Mouse (Mus musculus): ENCODE measurements at regions not wholly inside any gene's neighbourhood (a gene's known extent, or its start where the extent isn't known, plus 50 kb on each side); places are given as distances from the start of the nearest gene placed in this dataset.

DNA sequence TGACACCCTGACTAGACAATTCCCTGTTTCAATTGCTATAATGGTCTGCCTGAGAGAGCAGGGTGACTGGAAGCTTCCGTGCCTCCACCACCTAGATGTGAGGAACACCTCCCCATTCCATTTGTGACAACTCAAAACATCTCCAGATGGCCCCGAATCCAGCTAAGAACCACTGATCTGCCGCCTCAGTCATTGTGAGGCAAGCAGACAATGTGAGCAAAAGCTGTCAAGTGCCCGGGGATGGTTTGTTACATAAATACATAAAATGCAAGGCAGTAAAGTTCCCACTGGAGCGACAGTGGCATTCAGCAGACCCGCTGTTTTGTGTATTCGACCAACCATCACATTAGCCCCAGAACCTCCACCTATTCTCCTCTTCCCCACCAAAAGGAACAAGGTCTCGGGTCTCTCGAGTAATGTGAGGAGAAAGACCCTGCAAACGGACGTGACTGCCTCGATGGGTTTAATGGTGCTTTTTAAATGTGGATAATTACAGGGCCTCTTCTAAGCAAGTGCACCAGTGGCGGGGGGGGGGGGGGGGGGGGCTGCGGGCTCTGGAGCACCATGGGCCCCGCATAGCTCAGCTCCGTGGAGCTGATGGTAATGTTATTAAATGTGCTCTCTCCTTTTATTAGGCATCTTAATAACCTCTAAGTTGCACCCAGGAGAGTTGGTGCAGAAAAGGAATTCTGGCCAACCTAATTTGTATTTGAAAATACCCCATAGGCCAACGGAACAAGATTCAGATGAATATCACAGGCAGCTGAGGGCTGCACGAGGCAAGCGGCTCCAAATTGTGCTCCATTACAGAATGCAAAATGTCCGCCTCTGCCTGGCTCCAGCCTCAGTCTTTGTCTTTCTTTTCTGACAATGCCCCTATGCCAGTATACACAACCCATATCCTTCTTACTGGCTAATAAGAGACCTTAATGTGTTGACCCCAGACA lies 360.6 kb upstream of the Clint1 start:
- WGBS = 80% methylated on average over 20 of the region's 20 CpGs
- Histone ChIP-seq H3K9me3 (no peaks in the 10 kb centered on the region), H3K36me3 (replicated peaks) (no peaks in the 10 kb centered on the region), H3K4me1 (peaks cover 11% of the 10 kb centered on the region), H3K27me3 (ENCODE audit: poor library complexity, severe bottlenecking) (no peaks in the 10 kb centered on the region), H3K27ac (no peak overlapping the region), H3K4me3 (no peak overlapping the region)
- DNase-seq (ENCODE audit: extremely low spot score, low spot score) = no peak

DNA sequence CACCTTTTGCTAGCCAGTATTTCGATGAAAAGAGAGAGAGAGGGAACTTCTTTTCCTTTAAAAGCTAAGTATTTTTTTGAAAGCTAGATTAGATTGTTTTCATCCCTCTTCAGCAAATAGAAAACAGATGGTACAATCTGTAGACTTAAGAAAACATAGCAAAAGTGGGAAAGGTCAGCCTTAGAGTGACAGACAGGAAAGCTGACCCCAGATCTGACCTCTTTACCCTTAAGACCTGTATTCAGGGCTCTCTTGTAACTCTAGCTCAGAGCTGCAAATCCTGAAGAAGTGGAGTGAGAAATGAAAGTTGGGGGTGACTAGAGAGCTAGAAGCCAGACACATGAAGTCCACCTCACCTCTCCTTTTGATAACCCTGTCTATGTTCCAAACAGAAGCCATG lies 356.6 kb upstream of the Clint1 start:
- no peak for DNase-seq (ENCODE audit: extremely low spot score, low spot score)
- Histone ChIP-seq H3K4me1 (peaks cover 11% of the 10 kb centered on the region), H3K36me3 (replicated peaks) (no peaks in the 10 kb centered on the region), H3K4me3 (no peak overlapping the region), H3K9me3 (no peaks in the 10 kb centered on the region), H3K27ac (no peak overlapping the region), H3K27me3 (ENCODE audit: poor library complexity, severe bottlenecking) (no peaks in the 10 kb centered on the region)
- 64% methylated on average over 1 of the region's 1 CpGs for WGBS

DNA sequence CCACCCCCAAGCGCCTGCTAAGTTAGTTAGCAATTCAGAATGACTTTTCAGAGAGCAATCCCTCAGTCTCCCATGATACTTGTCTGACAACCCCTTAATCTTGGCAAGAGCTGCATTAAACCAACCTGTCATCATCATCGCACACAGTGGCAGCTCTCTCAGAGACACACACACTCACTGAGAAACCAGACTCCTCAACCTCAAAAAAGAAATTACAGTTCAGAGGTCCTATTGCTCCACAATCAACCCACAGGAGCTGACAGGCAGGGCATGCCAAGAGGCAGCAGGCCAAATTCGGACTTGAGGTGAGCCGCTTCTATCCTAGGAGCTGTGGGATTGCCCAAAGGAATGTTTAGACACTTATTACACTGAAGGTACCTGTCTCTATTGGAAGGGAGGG lies 343.3 kb upstream of the Clint1 start:
- Histone ChIP-seq H3K36me3 (replicated peaks) (no peaks in the 10 kb centered on the region), H3K4me1 (no peaks in the 10 kb centered on the region), H3K27ac (no peak overlapping the region), H3K9me3 (0 out of 2 replicates have a peak, but pooled peaks cover 2% of the 10 kb centered on the region), H3K4me3 (no peak overlapping the region), H3K27me3 (ENCODE audit: poor library complexity, severe bottlenecking) (no peaks in the 10 kb centered on the region)
- DNase-seq (ENCODE audit: extremely low spot score, low spot score) = no peak
- WGBS = 79% methylated on average over 4 of the region's 4 CpGs

DNA sequence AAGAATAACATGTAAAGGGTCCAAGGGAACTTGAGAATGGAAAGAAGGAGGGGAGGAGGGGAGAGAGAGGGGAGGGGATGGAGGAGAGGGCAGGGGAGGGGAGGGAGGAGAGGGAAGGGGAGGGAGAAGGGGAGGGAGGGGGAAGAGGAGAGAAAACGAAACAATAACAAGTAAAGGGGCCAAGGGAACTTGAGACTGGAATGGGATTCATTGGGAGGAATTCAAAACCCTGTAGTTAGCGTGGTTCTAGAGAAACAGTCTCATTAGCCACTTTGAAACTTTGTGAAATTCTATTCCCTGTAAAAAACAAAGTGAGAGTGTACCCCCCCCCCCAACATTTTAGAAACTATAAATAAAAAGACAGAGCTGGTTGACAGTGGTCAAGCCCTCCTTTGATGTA lies 342.6 kb upstream of the Clint1 start:
- Histone ChIP-seq H3K4me1 (peaks cover 4% of the 10 kb centered on the region; the same call in 1 of the 2 replicates), H3K9me3 (0 out of 2 replicates have a peak, but pooled peaks cover 2% of the 10 kb centered on the region), H3K4me3 (no peak overlapping the region), H3K27ac (no peak overlapping the region), H3K36me3 (replicated peaks) (no peaks in the 10 kb centered on the region), H3K27me3 (ENCODE audit: poor library complexity, severe bottlenecking) (no peaks in the 10 kb centered on the region)
- WGBS = 51% methylated on average over 2 of the region's 2 CpGs
- DNase-seq (ENCODE audit: extremely low spot score, low spot score) = no peak

- Histone ChIP-seq H3K4me1 (peaks cover 5% of the 10 kb centered on the region; the same call in 1 of the 2 replicates), H3K4me3 (no peak overlapping the region), H3K27ac (no peak overlapping the region), H3K9me3 (0 out of 2 replicates have a peak, but pooled peaks cover 2% of the 10 kb centered on the region), H3K36me3 (replicated peaks) (no peaks in the 10 kb centered on the region), H3K27me3 (ENCODE audit: poor library complexity, severe bottlenecking) (no peaks in the 10 kb centered on the region)
- no peak for DNase-seq (ENCODE audit: extremely low spot score, low spot score)
- WGBS = 79% methylated on average over 10 of the region's 10 CpGs
Observed at GRCm38 (mm10) chr11:45514415-45515271, 337.2 kb upstream of the Clint1 start.

GRCm38 (mm10) chr11:45524720-45525119 lies 327.1 kb upstream of the Clint1 start:
- DNase-seq (ENCODE audit: extremely low spot score, low spot score) = no peak
- no peak overlapping the region for H3K27ac ChIP-seq
- H3K4me1 ChIP-seq = peaks cover 11% of the 10 kb centered on the region
- H3K9me3 ChIP-seq = no peaks in the 10 kb centered on the region
- no peaks in the 10 kb centered on the region for H3K36me3 ChIP-seq (replicated peaks)
- WGBS = 77% methylated on average over 6 of the region's 6 CpGs
- H3K4me3 ChIP-seq = no peak overlapping the region
- H3K27me3 ChIP-seq (ENCODE audit: poor library complexity, severe bottlenecking) = no peaks in the 10 kb centered on the region

- Histone ChIP-seq H3K27ac (no peak overlapping the region), H3K4me3 (no peak overlapping the region), H3K27me3 (ENCODE audit: poor library complexity, severe bottlenecking) (no peaks in the 10 kb centered on the region), H3K9me3 (no peaks in the 10 kb centered on the region), H3K36me3 (replicated peaks) (no peaks in the 10 kb centered on the region), H3K4me1 (0 out of 2 replicates have a peak, but pooled peaks cover 2% of the 10 kb centered on the region)
- DNase-seq (ENCODE audit: extremely low spot score, low spot score) = no peak
- 93% methylated on average over 9 of the region's 9 CpGs for WGBS
Observed at GRCm38 (mm10) chr11:45531044-45531626, 320.7 kb upstream of the Clint1 start.

- no peak overlapping the region for H3K27ac ChIP-seq
- no peak overlapping the region for H3K4me3 ChIP-seq
- WGBS = 64% methylated on average over 7 of the region's 7 CpGs
- H3K27me3 ChIP-seq (ENCODE audit: poor library complexity, severe bottlenecking) = no peaks in the 10 kb centered on the region
- peaks cover 2% of the 10 kb centered on the region; the same call in 1 of the 2 replicates for H3K4me1 ChIP-seq
- DNase-seq (ENCODE audit: extremely low spot score, low spot score) = no peak
- no peaks in the 10 kb centered on the region for H3K36me3 ChIP-seq (replicated peaks)
- no peaks in the 10 kb centered on the region for H3K9me3 ChIP-seq
Observed at GRCm38 (mm10) chr11:45533402-45534056, 318.3 kb upstream of the Clint1 start.

DNA sequence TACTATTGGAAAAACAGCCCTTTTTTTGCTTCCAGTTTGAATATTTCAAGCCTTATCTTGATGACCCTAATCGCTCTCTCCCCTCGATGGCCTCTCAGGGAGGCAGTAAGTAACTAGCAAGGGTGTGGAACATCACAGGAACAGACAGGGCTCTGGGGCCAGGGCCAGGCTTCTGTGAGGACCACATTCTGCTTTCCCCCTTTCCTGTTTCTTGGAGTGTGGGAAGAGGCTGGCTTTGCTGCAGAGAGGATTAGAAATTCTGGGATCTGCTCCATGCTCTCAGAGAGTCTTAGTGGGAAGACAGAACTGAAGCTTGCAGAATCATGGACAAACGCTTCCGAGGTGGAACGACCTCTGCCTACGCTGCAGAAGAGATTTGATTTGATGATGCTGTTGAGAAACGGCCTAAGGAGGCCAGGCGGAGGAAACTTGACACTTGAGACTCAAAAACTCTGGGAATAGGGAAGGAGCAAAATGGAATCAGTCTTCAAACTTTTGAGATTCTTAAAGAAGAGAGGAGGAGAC lies 316.3 kb upstream of the Clint1 start:
- Histone ChIP-seq H3K36me3 (replicated peaks) (no peaks in the 10 kb centered on the region), H3K4me3 (no peak overlapping the region), H3K27ac (no peak overlapping the region), H3K9me3 (no peaks in the 10 kb centered on the region), H3K27me3 (ENCODE audit: poor library complexity, severe bottlenecking) (no peaks in the 10 kb centered on the region), H3K4me1 (peaks cover 2% of the 10 kb centered on the region; the same call in 1 of the 2 replicates)
- WGBS = 82% methylated on average over 8 of the region's 8 CpGs
- no peak for DNase-seq (ENCODE audit: extremely low spot score, low spot score)

DNA sequence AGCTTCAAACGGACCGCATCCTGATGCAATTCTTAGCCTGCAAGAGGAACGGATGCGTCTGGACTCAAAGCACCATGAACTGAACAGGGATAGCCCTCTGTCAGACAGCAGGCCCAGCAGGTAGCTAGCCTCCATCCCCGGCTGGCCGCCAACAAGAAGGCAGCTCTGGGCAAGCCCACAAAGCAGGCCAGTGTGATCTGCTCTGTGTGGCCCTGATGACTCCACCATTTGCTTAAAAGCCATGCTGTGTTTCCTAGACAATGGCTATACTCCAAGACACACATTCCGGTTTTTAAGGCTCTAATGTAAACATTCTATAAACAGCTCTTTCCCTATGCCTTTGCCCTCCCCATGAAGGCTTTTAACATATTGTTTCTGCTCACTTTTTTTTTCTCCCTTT lies 313.8 kb upstream of the Clint1 start:
- Histone ChIP-seq H3K4me3 (no peak overlapping the region), H3K36me3 (replicated peaks) (no peaks in the 10 kb centered on the region), H3K27ac (no peak overlapping the region), H3K9me3 (no peaks in the 10 kb centered on the region), H3K4me1 (peaks cover 2% of the 10 kb centered on the region; the same call in 1 of the 2 replicates), H3K27me3 (ENCODE audit: poor library complexity, severe bottlenecking) (no peaks in the 10 kb centered on the region; the same call in 1 of the 2 replicates)
- 74% methylated on average over 7 of the region's 7 CpGs for WGBS
- DNase-seq (ENCODE audit: extremely low spot score, low spot score) = no peak

- 59% methylated on average over 4 of the region's 4 CpGs for WGBS
- H3K9me3 ChIP-seq = no peaks in the 10 kb centered on the region
- peaks cover 2% of the 10 kb centered on the region; the same call in 1 of the 2 replicates for H3K4me1 ChIP-seq
- no peaks in the 10 kb centered on the region for H3K36me3 ChIP-seq (replicated peaks)
- no peaks in the 10 kb centered on the region; the same call in 1 of the 2 replicates for H3K27me3 ChIP-seq (ENCODE audit: poor library complexity, severe bottlenecking)
- H3K27ac ChIP-seq = no peak overlapping the region
- DNase-seq (ENCODE audit: extremely low spot score, low spot score) = peak; percentile 62
- H3K4me3 ChIP-seq = no peak overlapping the region
Observed at GRCm38 (mm10) chr11:45539459-45539858, 312.4 kb upstream of the Clint1 start.

DNA sequence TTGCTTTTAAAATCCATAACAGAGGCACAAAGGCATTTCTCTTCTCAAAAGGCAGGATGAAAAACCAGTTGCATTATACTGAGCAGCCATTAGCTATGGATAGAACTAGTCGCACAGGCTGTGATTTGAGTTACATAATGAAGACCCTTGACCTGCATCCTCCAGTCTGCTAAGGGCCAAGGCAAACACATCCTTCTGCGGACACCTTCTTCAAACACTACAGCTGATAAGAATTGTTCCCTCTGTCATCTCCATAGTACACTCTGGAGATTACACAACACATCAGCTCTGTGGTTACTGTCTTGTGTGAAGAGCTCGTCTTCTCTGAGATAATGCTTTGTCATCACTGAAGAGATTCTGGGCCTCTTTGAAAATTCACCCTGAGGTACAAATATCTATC lies 307.3 kb upstream of the Clint1 start:
- no peaks in the 10 kb centered on the region for H3K9me3 ChIP-seq
- H3K27me3 ChIP-seq (ENCODE audit: poor library complexity, severe bottlenecking) = no peaks in the 10 kb centered on the region; the same call in 1 of the 2 replicates
- WGBS = 90% methylated on average over 3 of the region's 3 CpGs

More for the DNA sequence above, 307.3 kb upstream of the Clint1 start:
- Histone ChIP-seq H3K4me1 (no peaks in the 10 kb centered on the region), H3K36me3 (replicated peaks) (no peaks in the 10 kb centered on the region), H3K27ac (no peak overlapping the region), H3K4me3 (no peak overlapping the region)
- no peak for DNase-seq (ENCODE audit: extremely low spot score, low spot score)

All from forebrain, embryonic 10.5 days (tissue).